Mouse (Mus musculus): ENCODE data around the gene Olfr1367. TPM values are rescaled to one million over a fixed set of nuclear protein-coding genes. Genes with fewer than 3 reads are reported as not detected.

The Olfr1367 gene
- polyA plus RNA-seq (2015; fragmentation: Nextera tagmentation; extraction: Ambion mirVana), result not detected in 2 replicates

DNA sequence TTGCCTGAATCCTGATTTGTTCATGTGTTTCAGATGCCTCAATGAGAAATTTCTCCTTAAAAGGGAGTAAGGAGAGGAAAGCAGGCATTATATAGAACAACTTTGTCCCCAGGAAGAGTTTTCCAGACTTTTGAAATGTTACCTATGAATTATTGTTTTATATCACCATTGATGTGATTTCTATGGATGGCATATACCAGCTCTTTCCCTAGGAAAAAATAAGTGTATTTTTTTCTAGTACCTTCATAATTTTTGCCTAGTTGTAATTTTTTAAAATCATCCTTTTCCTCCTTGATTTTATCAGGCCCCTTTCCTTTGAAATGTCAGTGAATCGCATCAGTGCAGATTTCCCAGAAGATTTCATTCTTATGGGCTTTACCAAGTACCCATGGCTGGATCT, at the start of gene Olfr1367:
Gene Olfr1367 (plus strand): TSS at position 301 of the 400 bp plus-strand sequence.
- Histone ChIP-seq H3K9ac (no peak within 1 kb of the TSS), H3K4me2 (no peak within 1 kb of the TSS), H3K36me3 (replicated peaks) (no peaks in the 10 kb centered on the region), H3K9me3 (no peaks in the 10 kb centered on the region), H3K4me1 (no peaks in the 10 kb centered on the region), H3K27me3 (replicated peaks) (no peaks in the 10 kb centered on the region), H3K4me3 (no peak within 1 kb of the TSS), H3K27ac (no peak within 1 kb of the TSS)
- 92% methylated on average over 1 of the region's 1 CpGs for WGBS
- no peak for ATAC-seq (replicated peaks)

DNA sequence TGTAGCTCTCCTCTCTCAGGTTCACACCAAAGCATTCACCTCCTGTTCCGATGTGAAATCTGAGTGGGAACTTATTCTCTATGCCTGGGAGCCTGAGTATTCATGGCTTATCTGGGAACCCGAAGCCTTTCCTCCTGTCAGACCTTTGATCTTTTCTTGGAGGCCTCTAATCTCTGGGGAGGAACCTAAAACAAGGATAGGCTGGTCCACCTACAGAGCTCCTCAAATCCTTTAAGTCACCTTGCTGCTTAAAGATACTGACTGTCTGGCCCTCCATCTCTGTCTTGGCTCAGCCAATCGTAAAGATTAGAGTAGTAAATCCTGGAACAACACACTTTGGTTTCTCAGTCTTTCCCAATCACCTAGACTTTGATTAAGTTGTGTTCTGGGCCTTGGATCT, 48.2 kb upstream of the Olfr1367 start:
- no peak overlapping the region for H3K4me2 ChIP-seq
- no peak for ATAC-seq (replicated peaks)

DNA sequence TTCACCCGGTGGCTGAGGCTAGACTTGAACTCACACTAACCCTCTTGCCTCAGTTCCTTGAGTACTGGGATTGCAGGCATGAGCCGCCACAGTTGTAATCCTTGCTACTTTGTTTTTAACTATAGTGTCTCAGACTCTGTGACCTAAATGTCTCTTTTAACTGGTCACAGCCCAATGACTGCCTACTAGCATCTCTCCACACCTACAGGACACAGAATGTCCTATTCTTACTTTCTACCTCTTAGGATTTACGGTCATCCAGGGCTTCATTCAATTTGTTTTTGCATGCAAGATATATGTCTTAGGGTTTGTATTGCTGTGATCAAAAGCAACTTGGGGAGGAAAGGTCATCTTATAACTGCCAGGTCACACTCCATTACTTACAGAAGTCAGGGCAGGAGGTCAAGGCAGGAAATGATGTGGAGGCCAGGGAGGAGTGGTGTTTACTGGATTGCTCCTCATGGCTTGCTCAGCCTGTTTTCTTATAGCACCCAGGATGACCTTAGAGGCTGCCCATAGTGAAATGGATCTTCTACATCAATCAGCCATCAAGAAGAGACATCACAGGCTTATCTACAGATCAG, 42.1 kb upstream of the Olfr1367 start:
- Histone ChIP-seq H3K9me3 (no peaks in the 10 kb centered on the region), H3K4me3 (no peak overlapping the region), H3K27ac (no peak overlapping the region), H3K27me3 (replicated peaks) (no peaks in the 10 kb centered on the region), H3K9ac (no peak overlapping the region), H3K4me1 (no peaks in the 10 kb centered on the region), H3K4me2 (no peak overlapping the region), H3K36me3 (replicated peaks) (no peaks in the 10 kb centered on the region)
- WGBS, result 68% methylated on average over 3 of the region's 3 CpGs
- ATAC-seq (replicated peaks), result no peak

More for the DNA sequence above, 48.2 kb upstream of the Olfr1367 start:
- H3K9ac ChIP-seq, result no peak overlapping the region
- 35% methylated on average over 3 of the region's 3 CpGs for WGBS
- H3K4me1 ChIP-seq, result no peaks in the 10 kb centered on the region
- H3K27me3 ChIP-seq (replicated peaks), result no peaks in the 10 kb centered on the region
- H3K4me3 ChIP-seq, result no peak overlapping the region
- no peaks in the 10 kb centered on the region for H3K36me3 ChIP-seq (replicated peaks)
- H3K27ac ChIP-seq, result no peak overlapping the region
- H3K9me3 ChIP-seq, result no peaks in the 10 kb centered on the region

DNA sequence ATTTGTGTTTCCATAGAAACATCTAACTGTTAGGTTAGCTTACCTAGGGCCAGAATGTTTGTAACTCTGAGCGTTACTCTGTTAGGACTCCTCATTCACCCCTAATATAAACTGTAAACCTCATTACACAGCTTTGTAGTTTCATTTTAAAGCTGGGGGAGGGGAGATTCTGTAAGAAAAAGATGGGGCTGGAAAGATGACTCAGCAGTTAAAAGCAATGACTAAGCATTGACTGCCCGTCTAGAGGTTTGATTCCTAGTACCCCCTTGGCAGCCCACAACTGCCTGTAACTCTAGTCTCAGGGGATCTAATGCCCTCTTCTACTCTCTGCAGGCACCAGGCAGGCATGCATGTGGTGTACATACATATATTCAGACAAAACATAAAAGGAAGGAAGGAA, 36.9 kb upstream of the Olfr1367 start:
- Histone ChIP-seq H3K9me3 (no peaks in the 10 kb centered on the region), H3K36me3 (replicated peaks) (no peaks in the 10 kb centered on the region), H3K4me1 (no peaks in the 10 kb centered on the region), H3K9ac (no peak overlapping the region), H3K27me3 (replicated peaks) (no peaks in the 10 kb centered on the region), H3K27ac (no peak overlapping the region), H3K4me2 (no peak overlapping the region), H3K4me3 (no peak overlapping the region)
- 76% methylated on average over 2 of the region's 2 CpGs for WGBS
- ATAC-seq (replicated peaks), result no peak

DNA sequence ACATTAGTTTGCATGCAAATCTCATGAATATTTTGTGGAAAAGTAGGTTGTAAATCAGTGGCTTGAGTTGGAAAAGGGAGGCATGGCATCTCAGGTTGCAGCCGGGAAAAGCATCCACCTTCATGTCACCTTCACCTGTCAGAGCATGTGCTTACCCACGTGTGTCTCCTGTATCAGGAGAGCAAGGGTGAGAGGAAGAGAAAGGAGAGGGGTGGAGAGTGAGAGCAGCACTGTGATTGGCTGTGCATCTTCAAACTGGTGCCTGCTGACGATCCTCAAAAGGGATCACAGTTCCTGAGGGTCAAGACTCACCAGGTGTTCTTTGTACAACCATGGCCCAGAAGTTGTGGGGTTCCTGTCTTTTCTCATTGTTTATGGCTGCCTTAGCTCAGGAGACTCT, 34.8 kb upstream of the Olfr1367 start, which contains the start of gene Gpx6:
Gene Gpx6 (plus strand): TSS at position 200 of the 400 bp plus-strand sequence.
- no peak within 1 kb of the TSS for H3K9ac ChIP-seq
- no peaks in the 10 kb centered on the region for H3K9me3 ChIP-seq
- no peak within 1 kb of the TSS for H3K27ac ChIP-seq
- no peak within 1 kb of the TSS for H3K4me3 ChIP-seq
- H3K27me3 ChIP-seq (replicated peaks), result no peaks in the 10 kb centered on the region
- H3K4me2 ChIP-seq, result no peak within 1 kb of the TSS
- no peaks in the 10 kb centered on the region for H3K36me3 ChIP-seq (replicated peaks)
- H3K4me1 ChIP-seq, result no peaks in the 10 kb centered on the region
- no peak for ATAC-seq (replicated peaks)
- 18% methylated on average over 3 of the region's 3 CpGs for WGBS

DNA sequence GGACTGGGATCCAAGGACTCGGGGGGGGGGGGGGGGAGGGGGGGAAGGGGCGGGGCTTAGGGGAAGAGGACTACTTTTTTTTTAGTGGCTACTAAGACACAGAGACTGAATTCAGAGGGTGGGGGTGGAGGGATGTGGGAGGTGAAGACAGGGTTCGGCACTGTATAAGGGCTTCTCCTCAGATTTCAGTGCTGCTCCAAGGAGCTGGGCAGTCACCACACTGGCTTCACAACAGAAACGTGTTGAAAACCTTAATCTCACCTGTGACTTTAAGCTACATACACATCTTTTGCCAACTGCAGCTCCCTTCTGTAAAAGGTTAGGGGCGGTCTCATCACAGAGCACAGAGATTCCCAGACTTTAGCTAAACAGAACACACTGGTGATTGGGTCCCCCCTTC, 33.9 kb upstream of the Olfr1367 start:
- Histone ChIP-seq H3K9me3 (no peaks in the 10 kb centered on the region), H3K27me3 (replicated peaks) (no peaks in the 10 kb centered on the region), H3K4me1 (no peaks in the 10 kb centered on the region), H3K27ac (no peak overlapping the region), H3K4me3 (no peak overlapping the region), H3K9ac (no peak overlapping the region), H3K36me3 (replicated peaks) (no peaks in the 10 kb centered on the region), H3K4me2 (no peak overlapping the region)
- ATAC-seq (replicated peaks), result no peak
- WGBS, result 60% methylated on average over 3 of the region's 5 CpGs

DNA sequence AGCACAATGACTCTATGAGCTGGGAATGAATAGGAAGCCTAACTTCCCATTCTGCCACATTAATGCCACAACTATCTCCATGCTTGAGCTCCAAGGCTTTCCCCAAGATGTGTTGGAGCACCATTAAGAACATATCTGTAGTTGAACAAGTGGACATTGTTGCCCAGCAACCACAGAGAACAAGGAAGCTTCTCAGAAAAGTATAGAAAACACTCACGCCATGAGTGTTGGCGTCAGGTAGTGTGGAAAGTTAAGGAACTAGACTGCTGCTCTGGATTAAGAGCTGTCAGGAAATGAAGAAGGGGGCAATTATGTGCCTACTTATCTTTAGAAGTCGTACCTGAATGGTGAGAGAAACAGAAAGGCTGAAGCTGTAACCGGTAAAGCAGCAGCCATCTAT, 32.8 kb upstream of the Olfr1367 start:
- Histone ChIP-seq H3K4me3 (no peak overlapping the region), H3K36me3 (replicated peaks) (no peaks in the 10 kb centered on the region), H3K9ac (no peak overlapping the region), H3K27me3 (replicated peaks) (no peaks in the 10 kb centered on the region), H3K27ac (no peak overlapping the region), H3K9me3 (no peaks in the 10 kb centered on the region), H3K4me2 (no peak overlapping the region), H3K4me1 (no peaks in the 10 kb centered on the region)
- WGBS, result 87% methylated on average over 4 of the region's 4 CpGs
- no peak for ATAC-seq (replicated peaks)

DNA sequence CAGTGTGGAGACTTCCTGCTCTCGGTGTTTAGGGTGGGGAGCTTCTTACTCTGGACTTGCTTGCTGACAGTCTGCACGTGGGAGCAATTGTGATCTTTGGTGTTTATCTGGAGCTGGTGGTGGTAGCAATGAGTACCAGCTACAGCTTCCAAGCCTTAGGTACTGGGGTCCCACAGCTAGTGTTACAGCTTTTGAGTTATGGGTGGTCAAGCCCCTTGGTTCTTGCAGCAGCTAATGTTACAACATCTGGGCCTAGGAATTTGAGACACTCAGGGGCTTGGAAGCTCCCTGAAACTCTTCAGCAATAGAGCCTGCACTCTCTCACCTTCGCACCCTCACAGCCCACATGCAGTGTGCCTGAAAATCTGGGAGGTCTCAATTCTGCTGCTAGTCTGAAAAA, 26.4 kb upstream of the Olfr1367 start:
- 76% methylated on average over 3 of the region's 3 CpGs for WGBS

DNA sequence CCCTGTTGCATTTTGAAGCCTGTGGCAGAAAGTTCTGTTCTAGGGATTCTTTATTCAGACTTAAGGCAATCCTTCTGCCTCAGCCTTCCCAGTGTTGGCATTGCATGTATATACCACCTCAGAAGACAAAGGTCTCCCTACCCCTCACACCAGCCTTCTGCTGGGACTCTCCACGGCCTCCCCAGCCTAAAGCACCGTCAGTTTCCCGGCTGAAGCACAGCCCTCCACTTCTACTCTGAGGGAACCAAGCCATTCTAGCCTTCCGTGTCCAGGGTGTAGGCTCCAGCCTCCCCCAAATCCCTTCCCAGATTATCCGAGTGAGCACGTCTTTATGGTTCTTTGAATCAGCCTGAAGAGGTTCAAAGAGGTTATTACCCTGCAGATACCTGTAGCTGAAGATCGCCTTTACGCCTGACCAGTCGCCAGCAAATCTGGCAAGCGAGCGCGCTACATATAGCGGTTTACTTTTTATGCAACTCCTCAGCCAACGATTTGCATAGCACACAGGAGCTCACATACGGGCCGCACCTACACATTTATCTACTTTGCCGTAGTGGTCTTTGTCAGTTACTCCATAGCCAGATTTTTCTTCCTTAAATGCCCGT, 24.7 kb upstream of the Olfr1367 start:
- H3K9ac ChIP-seq, result no peak overlapping the region
- H3K4me1 ChIP-seq, result no peaks in the 10 kb centered on the region; the same call in 1 of the 2 replicates
- H3K4me2 ChIP-seq, result peak overlapping the region; percentile 43
- peaks cover 5% of the 10 kb centered on the region; the same call in 1 of the 2 replicates for H3K27me3 ChIP-seq (replicated peaks)
- H3K27ac ChIP-seq, result no peak overlapping the region
- no peaks in the 10 kb centered on the region for H3K36me3 ChIP-seq (replicated peaks)
- peak; percentile 48 for ATAC-seq (replicated peaks)
- peak overlapping the region; percentile 32 for H3K4me3 ChIP-seq
- 3% methylated on average over 18 of the region's 18 CpGs for WGBS
- H3K9me3 ChIP-seq, result no peaks in the 10 kb centered on the region

More for the DNA sequence above, 26.4 kb upstream of the Olfr1367 start:
- Histone ChIP-seq H3K4me1 (no peaks in the 10 kb centered on the region), H3K4me3 (no peak overlapping the region), H3K27me3 (replicated peaks) (peaks cover 5% of the 10 kb centered on the region; the same call in 1 of the 2 replicates), H3K36me3 (replicated peaks) (no peaks in the 10 kb centered on the region), H3K27ac (no peak overlapping the region), H3K4me2 (no peak overlapping the region), H3K9me3 (no peaks in the 10 kb centered on the region), H3K9ac (no peak overlapping the region)
- no peak for ATAC-seq (replicated peaks)

DNA sequence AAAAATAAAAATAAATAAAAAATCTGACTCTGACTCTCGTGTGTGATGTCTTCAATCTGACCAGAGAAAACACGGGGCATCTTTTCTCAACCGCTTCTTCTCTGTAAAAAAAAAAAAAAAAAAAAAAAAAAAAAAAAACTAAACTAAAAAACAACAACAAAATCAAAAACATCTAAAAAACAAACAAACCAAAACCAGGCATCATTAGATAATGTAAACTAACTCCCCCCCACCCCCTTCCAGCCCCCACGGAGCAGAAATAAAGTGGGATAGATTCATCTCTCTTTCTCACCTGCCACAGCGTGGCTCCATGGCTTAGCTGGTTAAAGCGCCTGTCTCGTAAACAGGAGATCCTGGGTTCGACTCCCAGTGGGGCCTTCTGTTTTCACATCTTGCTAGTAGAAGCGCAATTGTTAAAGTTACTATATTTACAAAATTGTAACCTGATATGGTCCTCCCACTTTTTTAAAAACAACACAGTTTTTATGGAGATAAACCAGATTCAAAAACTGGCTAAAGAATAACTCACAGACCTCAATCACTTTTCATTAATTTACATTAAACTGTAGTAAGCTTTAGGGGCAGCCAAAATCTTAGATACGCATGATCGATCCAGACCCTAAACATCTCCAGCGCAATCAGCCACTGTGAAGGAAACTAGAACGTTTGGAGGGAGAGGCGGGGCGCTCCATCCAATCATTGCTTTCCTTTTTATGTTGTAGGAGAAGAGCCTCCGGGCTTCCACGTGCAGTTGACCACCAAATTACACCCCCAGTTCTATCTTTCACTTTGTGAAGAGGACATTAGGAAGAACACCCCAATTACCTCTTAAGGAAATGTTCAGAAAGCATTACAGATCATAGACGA, 24.0 kb upstream of the Olfr1367 start:
- Histone ChIP-seq H3K36me3 (replicated peaks) (no peaks in the 10 kb centered on the region), H3K9me3 (no peaks in the 10 kb centered on the region), H3K9ac (no peak overlapping the region), H3K27ac (no peak overlapping the region), H3K4me1 (peaks cover 6% of the 10 kb centered on the region), H3K4me2 (peak overlapping the region; percentile 43), H3K4me3 (peak overlapping the region; percentile 32), H3K27me3 (replicated peaks) (peaks cover 5% of the 10 kb centered on the region; the same call in 1 of the 2 replicates)
- 12% methylated on average over 18 of the region's 18 CpGs for WGBS
- ATAC-seq (replicated peaks), result 0 out of 2 replicates have a peak, but pooled peaks have one; percentile 21

DNA sequence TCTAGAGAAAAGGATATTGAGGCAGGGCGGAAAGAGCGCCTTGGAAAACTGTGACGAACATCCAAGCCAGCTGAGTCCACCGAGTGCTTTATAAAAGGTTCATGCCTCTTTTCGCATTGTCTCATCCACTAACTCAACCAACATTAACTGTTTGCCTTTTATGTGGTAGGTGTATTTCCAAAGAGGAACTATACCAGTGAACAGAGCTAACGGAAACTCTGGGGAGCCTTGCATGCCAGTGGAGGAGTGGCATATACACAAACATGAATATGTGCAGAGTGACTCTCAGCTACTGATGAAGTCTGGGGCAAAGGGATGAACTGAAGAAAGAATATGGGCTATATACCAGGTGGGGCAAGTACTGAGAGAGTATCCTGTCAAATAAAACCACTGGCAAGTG, 23.3 kb upstream of the Olfr1367 start:
- 65% methylated on average over 6 of the region's 6 CpGs for WGBS
- H3K4me1 ChIP-seq, result peaks cover 6% of the 10 kb centered on the region
- no peak for ATAC-seq (replicated peaks)
- H3K4me2 ChIP-seq, result peak overlapping the region; percentile 43; the same call in 1 of the 2 replicates
- H3K9me3 ChIP-seq, result no peaks in the 10 kb centered on the region
- H3K36me3 ChIP-seq (replicated peaks), result no peaks in the 10 kb centered on the region
- no peak overlapping the region for H3K4me3 ChIP-seq
- peaks cover 5% of the 10 kb centered on the region; the same call in 1 of the 2 replicates for H3K27me3 ChIP-seq (replicated peaks)
- H3K27ac ChIP-seq, result no peak overlapping the region
- H3K9ac ChIP-seq, result no peak overlapping the region

DNA sequence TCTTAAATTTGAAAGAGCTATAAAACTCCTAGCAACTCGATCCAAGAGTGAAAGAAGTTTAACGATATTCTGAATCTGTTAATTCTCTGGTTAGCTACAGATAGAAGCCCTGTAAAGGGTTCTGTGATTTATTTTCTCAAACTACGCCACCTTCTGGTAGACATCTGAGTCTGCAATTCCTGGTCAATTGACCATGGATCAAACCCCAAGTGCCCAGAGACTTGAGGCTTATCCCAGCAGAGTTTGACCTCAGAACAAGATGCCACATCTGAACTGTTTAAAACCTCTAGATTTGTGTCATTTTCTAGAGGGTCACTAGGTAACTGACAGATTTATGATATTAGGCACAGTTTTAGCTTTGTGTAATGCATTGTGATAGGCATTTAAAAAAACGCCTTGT, 20.5 kb upstream of the Olfr1367 start:
- 0 out of 2 replicates have a peak, but pooled peaks have one; percentile 24 for ATAC-seq (replicated peaks)
- Histone ChIP-seq H3K36me3 (replicated peaks) (no peaks in the 10 kb centered on the region), H3K27me3 (replicated peaks) (peaks cover 5% of the 10 kb centered on the region; the same call in 1 of the 2 replicates), H3K27ac (no peak overlapping the region), H3K4me2 (peak overlapping the region; percentile 58), H3K9ac (no peak overlapping the region), H3K4me1 (peaks cover 6% of the 10 kb centered on the region), H3K4me3 (peak overlapping the region; percentile 38), H3K9me3 (no peaks in the 10 kb centered on the region)
- 5% methylated on average over 4 of the region's 4 CpGs for WGBS

All from midbrain, embryonic 15.5 days (tissue).